Mouse (Mus musculus) heart, adult 8-10 months (tissue): ENCODE results near the gene Abca14. TPM values are rescaled to one million over a fixed set of nuclear protein-coding genes. Genes with fewer than 3 reads are reported as not detected.
A peak's percentile ranks its signal among the peaks of the same experiment; 100 is the strongest.
"Not testable (repeated sequence)": the region's sequence is repeated elsewhere in the genome, so short reads cannot be mapped to it uniquely, and the experiment has no call there.

Experiments
- DNase-seq: peaks from one replicate; pipeline ENCODE4 v3.0.0; 2022; ENCODE audit warnings: low spot score
- total RNA-seq, 4 experiments: library from RNA; stranded (reverse); gene quantifications; 2 replicates each; pipeline ENCODE4 v1.2.4; 2022

Gene Abca14
- total RNA-seq, 4 experiments from 2014 or later, result not detected

DNA sequence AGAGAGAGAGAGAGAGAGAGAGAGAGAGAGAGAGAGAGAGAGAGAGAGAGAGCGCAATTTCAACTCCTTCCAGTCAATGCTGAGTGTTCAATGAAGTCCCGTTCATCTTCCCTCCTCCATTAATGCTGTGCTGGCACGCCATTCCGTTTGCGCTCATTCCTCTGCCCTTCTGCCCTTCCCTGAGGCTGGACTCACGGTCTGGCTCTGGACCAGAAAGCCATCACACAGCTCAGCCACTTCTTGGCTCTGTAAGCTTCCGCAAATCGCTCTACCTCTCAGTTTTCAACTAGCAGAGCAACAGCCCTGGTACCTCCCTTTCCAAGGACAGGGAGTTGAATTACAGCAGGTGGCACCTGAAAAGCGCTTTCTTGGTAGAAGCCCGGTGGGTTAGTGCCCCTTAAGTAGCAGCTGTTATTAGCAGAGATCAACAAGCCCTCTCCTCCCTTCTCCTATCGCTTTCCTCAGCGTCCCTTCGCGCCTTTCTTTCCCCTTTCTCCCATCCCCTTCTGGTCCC lies 2.5 kb upstream of the Abca14 start:
- DNase-seq, result no peak

- no peak for DNase-seq
Observed at GRCm38 (mm10) chr7:120201771-120202170, 2.0 kb upstream of the Abca14 start, which contains the start of gene Crym. TSS of gene Crym (minus strand) at chr7:120202111.

DNA sequence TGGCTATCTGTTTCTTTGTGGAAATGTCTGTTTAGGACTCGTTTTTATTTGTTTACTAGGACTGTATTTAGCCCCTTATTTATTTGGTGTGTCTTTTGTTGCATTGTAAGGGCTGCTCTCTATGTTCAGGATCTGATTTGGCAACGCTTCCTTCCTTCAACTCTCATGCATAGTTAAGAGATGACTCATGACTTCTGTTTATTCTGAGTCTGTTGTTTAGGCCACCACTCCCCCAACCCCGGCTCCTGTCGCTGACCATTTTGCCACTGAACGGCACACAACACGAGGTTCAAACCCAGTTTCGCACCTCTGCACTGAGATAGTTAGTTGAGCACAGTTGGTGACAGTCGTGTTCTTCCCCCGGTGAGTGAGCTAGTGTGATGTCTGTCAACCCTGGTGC lies 2.2 kb downstream of the Abca14 start:
- peak; percentile 4 for DNase-seq

DNA sequence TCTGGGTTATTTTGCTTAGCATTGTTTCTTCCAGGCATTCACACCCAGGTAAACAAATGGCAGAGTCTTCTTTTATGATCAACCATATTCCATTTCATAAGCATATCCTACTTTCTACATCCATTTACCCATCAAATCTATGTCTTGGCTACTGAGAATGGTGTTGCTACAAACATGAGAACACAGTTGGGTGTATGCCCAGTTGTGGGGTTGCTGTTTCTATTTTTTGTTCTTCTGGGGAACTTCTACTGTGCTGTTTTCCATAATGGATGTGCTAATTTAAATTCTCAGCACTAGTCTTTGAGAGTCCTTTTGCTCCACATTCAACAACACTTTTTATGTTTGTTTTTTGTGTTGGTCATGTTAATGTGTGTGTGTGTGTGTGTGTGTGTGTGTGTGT lies 24.8 kb downstream of the Abca14 start:
- no peak for DNase-seq

DNA sequence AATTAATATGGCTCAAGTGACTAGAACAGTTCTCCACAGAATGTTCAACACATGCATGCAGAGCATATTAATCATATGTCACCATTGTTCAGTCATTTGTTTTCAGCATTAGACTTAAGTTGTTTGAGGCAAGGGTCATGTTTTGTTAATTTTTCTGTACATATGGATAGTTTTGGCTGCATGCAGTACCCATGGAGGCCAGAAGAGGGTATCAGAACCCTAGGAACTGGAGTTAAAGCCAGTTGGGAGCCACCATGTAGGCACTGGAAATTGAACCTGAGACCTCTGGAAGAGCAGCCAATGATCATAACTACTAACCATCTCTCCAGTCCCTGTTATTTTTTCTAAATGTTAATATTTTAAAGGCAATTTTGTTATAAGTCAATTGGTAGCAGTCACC lies 37.3 kb downstream of the Abca14 start:
- no peak for DNase-seq

DNA sequence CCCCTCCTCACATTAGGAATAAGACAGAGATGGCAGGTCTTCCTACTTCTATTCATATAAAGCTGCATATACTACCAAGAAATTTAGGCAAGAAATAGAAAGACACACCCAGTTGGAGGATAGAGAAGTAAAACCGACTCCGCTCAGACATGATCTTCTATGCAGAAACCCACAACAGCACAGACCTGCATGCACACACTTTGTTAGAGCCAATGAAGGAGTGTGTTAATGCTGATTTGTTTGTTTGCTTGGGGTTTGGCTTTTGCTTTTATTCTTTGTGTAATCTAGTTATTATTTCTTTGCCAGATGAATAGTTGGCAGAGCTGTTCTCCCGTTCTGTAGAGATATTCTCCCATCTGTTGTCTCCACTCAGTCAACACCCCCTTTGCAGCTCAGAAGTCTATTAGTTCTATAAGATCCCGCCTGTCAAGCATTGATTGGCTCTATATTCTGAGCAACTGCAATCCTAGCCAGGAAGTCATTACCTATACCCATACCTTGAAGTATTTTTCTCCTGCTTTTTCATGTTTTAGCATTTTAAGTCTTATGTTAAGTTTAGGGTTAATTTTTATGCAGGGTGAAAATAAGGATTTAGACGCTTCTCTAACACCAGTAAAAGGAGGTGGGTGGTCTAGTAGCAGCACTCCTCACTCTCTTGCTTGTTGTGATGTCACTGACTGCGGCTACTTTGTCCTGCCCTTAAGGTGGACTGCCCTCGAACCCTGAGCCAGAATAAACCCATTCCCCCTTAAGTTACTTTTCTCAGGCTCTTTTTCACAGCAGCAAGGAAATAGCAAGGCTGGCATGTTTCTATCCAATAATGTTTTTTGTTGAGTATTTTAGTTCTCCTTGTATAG lies 67.6 kb downstream of the Abca14 start:
- DNase-seq, result no peak

GRCm38 (mm10) chr7:120272110-120272509 lies 68.3 kb downstream of the Abca14 start:
- DNase-seq, result no peak

DNA sequence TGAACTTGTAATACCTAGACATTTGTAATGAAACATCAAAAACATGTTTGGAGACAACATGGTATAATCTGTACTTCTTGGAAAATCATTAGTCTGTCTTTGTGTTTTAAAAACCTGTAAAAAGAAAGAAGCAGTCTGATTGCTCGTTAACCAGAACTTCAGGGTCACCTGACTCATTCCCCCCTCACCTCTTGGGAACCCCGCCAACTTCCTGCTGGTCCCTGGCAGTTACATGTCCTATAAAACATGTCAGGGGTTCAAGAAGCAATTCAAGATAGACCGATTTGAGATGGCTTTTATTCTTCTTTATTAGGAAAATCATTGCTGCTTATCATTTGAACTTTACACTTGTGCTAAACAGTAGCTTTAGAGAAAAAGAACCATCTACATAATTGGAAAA lies 81.5 kb downstream of the Abca14 start:
- no peak for DNase-seq

DNA sequence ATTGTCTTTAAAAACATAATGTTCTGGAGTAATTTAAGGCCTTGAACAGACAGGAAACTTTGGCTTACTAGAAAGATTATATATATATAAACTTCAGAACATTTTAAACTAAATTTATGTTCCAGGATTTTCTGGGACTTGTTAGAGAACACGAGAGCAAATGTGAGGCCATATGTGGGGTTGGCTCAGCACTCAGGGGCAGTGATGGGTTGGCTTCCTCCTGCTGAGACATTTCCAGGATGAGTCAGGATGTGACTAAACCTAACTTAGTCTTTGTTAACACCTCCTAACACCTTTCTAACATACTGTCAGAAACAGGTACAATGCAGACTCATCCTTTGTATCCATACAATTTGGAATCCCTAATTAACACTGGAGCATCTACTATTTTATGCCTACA lies 112.3 kb downstream of the Abca14 start:
- no peak for DNase-seq

DNA sequence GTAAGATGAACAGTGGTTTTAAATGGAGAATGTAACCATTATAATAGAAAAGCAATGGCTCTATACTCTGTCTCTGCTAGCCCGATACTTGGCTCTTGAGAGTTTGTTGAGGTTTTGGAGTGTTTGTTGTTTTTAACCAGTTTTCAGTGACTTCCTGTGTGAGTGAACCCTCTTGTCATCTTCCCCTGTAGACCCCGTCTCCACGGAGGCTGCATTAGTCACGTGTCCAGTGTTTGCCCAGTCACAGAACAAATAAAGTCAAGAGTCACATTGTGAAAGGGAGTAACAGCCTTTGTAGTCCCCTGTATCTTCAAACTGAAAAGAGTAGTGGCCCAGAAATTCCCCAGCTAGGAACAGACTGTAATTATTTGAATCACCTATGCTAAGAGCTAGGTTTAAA lies 119.2 kb downstream of the Abca14 start:
- DNase-seq, result no peak

DNA sequence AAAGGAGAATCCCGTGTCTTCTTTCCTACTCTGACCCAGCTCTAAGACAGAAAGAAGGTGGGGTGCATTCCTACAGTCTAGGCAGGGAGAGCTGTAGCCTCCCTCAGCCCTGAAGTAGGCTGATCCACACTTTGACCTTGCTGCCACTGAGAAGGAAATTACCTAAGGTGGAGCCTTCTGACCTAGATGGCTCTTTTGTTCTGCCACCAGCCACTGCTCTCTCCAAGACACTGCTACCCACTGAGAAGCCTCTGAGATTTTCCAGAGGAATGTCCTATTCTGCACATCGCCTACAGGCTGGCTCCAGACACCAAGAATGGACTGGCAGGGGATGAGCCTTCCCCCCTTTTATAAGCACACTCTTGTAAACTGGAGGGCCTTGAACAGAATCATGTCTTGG lies 122.2 kb downstream of the Abca14 start:
- not testable (repeated sequence) for DNase-seq

GRCm38 (mm10) chr7:120327220-120328073 lies 123.7 kb downstream of the Abca14 start:
- peak; percentile 11 for DNase-seq

DNA sequence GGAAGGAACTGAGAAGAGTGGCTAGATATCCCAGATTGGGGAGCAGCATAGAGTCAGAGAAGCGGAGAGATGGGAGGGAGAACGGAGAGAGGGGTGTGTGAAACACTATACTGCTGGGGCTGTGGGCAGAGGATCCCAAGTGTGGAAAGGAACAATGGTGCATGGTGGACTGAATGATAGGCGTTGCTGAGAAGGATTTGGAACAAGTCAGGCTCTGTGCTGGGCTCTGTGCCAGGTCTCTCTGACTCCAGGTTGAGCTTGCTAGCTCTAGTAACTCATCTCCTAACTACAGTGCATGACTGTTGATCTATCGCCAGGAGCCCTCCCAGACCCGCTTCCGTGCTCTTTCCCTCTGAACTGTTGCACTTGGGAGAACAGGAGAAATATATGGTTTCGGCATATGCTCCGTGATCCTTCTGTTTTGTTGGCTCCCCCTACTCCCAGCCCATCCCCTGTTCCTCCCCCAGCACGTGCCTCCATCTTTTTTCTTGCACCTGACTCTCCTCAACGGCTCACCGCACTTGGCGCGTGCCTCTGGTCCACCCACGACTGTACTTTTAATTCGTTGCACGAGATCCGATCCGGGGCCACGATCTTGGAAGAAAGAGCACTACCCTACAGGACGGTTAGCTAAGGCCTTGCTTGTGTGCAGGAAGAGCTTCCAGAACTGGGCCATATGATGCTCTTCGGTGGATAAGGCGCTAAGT lies 124.5 kb downstream of the Abca14 start, which contains the start of gene Abca15:
Gene Abca15, plus strand, starts transcription at position 584 of the 707 bp plus-strand sequence.
- DNase-seq, result no peak

DNA sequence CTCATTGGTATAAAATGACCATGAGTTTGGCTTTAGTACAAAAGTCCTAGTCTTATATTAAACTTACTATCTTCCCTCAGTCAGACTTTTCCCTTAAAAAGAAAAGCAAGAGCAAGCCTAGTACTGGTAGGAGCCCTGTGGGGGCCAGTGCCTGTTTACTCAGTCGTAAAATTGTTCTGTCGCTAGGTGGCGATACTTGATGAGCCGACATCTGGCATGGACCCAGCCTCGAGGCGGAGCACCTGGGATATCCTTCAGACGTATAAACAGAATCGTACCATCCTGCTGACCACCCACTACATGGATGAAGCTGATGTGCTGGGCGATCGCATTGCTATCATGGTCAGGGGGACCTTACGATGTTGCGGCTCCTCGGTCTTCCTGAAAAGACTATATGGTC lies 157.4 kb downstream of the Abca14 start:
- no peak for DNase-seq

Other genes starting within 250 kb of the Abca14 start
- gene Dnah3, start 108.7 kb upstream of the Abca14 start, total RNA-seq, result under 1 TPM in 1 of 4 experiments, not detected in 3; 0.14 TPM
- gene Tmem159, start 101.6 kb upstream of the Abca14 start, total RNA-seq, result 10 to 100 TPM; 23.0 to 29.5 (median 27.1) TPM
- 1 to 10 TPM in 1 of 4 experiments, under 1 TPM in 3; 0.78 to 1.6 (median 0.83) TPM for gene Zp2, start 58.7 kb upstream of the Abca14 start, total RNA-seq
- gene Anks4b, start 30.1 kb upstream of the Abca14 start, total RNA-seq, result under 1 TPM; 0.05 to 0.13 (median 0.09) TPM
- gene Crym, start 1.9 kb upstream of the Abca14 start, total RNA-seq, result under 1 TPM; 0.19 to 0.81 (median 0.44) TPM
- not detected for gene Abca15, start 124.7 kb downstream of the Abca14 start, total RNA-seq
- not detected for gene Abca16, start 205.7 kb downstream of the Abca14 start, total RNA-seq